Mouse (Mus musculus): Measurements from ENCODE around the gene Gm28035. TPM values are rescaled to one million over a fixed set of nuclear protein-coding genes. Genes with fewer than 3 reads are reported as not detected.

The Gm28035 gene
- total RNA-seq, 2 experiments from 2014 or later = 1.3 to 2.1 TPM

GRCm38 (mm10) chr2:30306087-30306486, 65.7 kb downstream of the Gm28035 start:
- no peak for DNase-seq

DNA sequence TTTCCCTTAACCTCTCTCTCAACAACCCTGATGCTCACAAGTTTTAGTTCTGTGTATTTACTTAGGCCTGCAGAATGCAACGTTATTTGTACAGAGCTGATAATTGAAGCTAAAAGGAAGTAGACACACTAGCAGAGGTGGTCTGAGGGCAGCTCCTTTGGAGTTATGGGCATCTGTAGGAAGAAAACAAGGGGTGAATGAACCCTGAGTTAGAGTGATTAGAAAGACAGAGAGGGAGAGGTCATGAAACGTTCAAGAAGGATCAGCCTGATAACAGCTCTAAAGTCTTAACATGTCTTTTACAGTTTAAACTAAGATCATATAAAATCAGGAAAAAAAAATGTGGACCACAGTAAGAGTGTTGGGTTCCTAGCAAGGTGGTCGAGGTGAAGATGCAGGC, 69.0 kb downstream of the Gm28035 start:
- no peak for DNase-seq

- DNase-seq = peak; percentile 47 to 50
These were observed 71.1 kb downstream of the Gm28035 start for GRCm38 (mm10) chr2:30311481-30311880.

GRCm38 (mm10) chr2:30316136-30316535, 75.8 kb downstream of the Gm28035 start:
- DNase-seq = no peak

- no peak for DNase-seq
These were observed 76.6 kb downstream of the Gm28035 start for GRCm38 (mm10) chr2:30316955-30317354.

GRCm38 (mm10) chr2:30319260-30319659, 78.9 kb downstream of the Gm28035 start:
- no peak for DNase-seq

DNA sequence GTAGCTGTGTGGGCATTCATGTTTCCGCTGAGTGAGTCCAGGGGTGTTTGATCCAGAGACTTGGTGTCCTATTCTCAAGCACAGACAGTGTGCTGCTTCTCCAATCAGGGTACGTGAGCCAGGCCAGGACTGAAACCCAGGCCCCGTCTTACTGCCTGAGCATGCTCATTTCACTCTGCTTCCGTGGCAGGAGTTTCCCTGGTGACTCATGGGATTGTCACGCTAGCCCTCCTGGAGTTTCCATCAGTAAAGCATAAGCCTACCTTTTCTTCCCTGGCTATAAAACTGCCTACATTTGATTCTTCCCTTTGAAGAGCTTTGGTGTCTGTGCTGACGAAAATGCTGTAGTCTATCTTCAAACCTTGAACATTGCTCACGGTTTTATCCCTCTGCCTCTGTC, 82.7 kb downstream of the Gm28035 start:
- DNase-seq = peak; percentile 46 to 51

DNA sequence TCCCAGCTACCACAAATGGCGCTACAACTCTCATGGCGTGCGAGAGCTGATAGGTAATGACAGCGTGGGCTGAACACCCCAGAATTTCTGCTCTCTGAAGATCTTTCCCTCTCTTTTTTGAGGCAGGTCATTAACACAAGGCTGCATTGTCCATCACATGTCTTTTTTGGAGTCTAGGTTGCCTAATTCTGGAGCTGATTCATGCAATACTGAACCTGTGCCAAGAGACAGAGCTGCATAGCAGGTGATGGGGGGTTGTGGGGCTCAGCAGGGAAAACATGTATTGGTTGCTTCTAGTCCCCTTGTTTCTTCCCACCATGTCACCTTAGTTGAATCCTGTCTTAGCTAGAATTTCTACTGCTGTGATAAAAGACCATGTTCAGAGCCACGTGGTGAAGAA, 84.9 kb downstream of the Gm28035 start:
- peak in 1 of 2 experiments; percentile 29 for DNase-seq

GRCm38 (mm10) chr2:30327276-30327675, 86.9 kb downstream of the Gm28035 start:
- DNase-seq = peak in 1 of 2 experiments; percentile 58

- peak in 1 of 2 experiments; percentile 57 for DNase-seq
These were observed 88.4 kb downstream of the Gm28035 start for GRCm38 (mm10) chr2:30328791-30329190.

Other genes with a start within 250 kb of the Gm28035 start
- gene Wdr34, start 191.7 kb upstream of the Gm28035 start, total RNA-seq (2021) = 10 to 100 TPM; 15.8 to 20.9 TPM
- 100 to 1,000 TPM; 255 to 277 TPM for gene Set, start 183.2 kb upstream of the Gm28035 start, total RNA-seq (2021)
- 1 to 10 TPM; 5.5 to 6.3 TPM for gene Pkn3, start 162.9 kb upstream of the Gm28035 start, total RNA-seq (2021)
- 10 to 100 TPM; 16.2 to 25.8 TPM for gene Zdhhc12, start 146.9 kb upstream of the Gm28035 start, total RNA-seq (2021)
- gene Zer1, start 116.0 kb upstream of the Gm28035 start, total RNA-seq (2021) = 10 to 100 TPM; 32.0 to 40.7 TPM
- 10 to 100 TPM; 49.3 to 56.3 TPM for gene Tbc1d13, start 106.8 kb upstream of the Gm28035 start, total RNA-seq (2021)
- 10 to 100 TPM; 33.0 to 44.2 TPM for gene Endog, start 69.1 kb upstream of the Gm28035 start, total RNA-seq (2021)
- gene Spout1, start 62.1 kb upstream of the Gm28035 start, total RNA-seq (2021) = 10 to 100 TPM; 22.4 to 26.0 TPM
- 10 to 100 TPM; 20.7 to 28.2 TPM for gene Kyat1, start 34.7 kb upstream of the Gm28035 start, total RNA-seq (2021)
- 10 to 100 TPM; 57.6 to 75.2 TPM for gene Lrrc8a, start 2.9 kb upstream of the Gm28035 start, total RNA-seq (2021)
- gene Phyhd1, start 25.6 kb downstream of the Gm28035 start, total RNA-seq (2021) = 10 to 100 TPM; 15.3 to 19.5 TPM
- gene Gm28038, start 40.5 kb downstream of the Gm28035 start, total RNA-seq (2021) = not detected
- 10 to 100 TPM; 42.8 to 51.3 TPM for gene Dolk, start 45.8 kb downstream of the Gm28035 start, total RNA-seq (2021)
- gene Nup188, start 45.8 kb downstream of the Gm28035 start, total RNA-seq (2021) = 10 to 100 TPM; 33.9 to 35.9 TPM
- gene Sh3glb2, start 118.8 kb downstream of the Gm28035 start, total RNA-seq (2021) = 10 to 100 TPM; 68.2 to 69.5 TPM
- gene Miga2, start 123.7 kb downstream of the Gm28035 start, total RNA-seq (2021) = 10 to 100 TPM; 72.9 to 89.7 TPM
- gene Dolpp1, start 151.7 kb downstream of the Gm28035 start, total RNA-seq (2021) = 10 to 100 TPM; 18.2 to 18.7 TPM
- gene Crat, start 175.2 kb downstream of the Gm28035 start, total RNA-seq (2021) = 100 to 1,000 TPM; 124 to 168 TPM
- 100 to 1,000 TPM; 123 to 143 TPM for gene Ptpa, start 175.5 kb downstream of the Gm28035 start, total RNA-seq (2021)
- gene Ier5l, start 233.7 kb downstream of the Gm28035 start, total RNA-seq (2021) = 1 to 10 TPM; 3.3 to 4.5 TPM

All from adrenal gland, postnatal 36 days (tissue).